Comparison of ENCODE assay signal across 13 mouse cellular contexts in genomic region chr1:156963871-156964585, GRCm38 (mm10). TPM values are rescaled to one million over a fixed set of nuclear protein-coding genes. Genes with fewer than 3 reads are reported as not detected.
DNase-seq lines count a peak whose midpoint lies in the region; ATAC-seq lines count a peak whose summit lies in the region.
"Had no signal": no experiment of that assay in that cellular context is flagged by ENCODE, and none has a peak within 500 bp of the region (broad histone marks: within the 10 kb centered on the region; RNA-seq: fewer than 3 reads in every experiment).

No protein-coding gene starts in this region.

- H3K27me3 ChIP-seq in midbrain, embryonic 14.5 days (ENCODE audit: control insufficient read depth, insufficient read depth, low read length), result no peaks in the 10 kb centered on the region
- no peaks in the 10 kb centered on the region for H3K27me3 ChIP-seq in midbrain, embryonic 10.5 days (ENCODE audit: low read depth, poor library complexity, severe bottlenecking)

- H3K4me2 ChIP-seq in midbrain, embryonic 14.5 days (ENCODE audit: low read length), result no peak overlapping the region

- DNase-seq in heart, adult 11 months, result peak; percentile 42
- DNase-seq in heart, adult 18-20 months, result no peak
- DNase-seq in midbrain, embryonic 14.5 days, result peak; percentile 46
- no peak for DNase-seq in midbrain, embryonic 10.5 days (ENCODE audit: low spot score)
- DNase-seq in testis, postnatal 10 days (ENCODE audit: low spot score), result peak; percentile 42
- DNase-seq in gastrocnemius, postnatal 4 days (ENCODE audit: low spot score in 2 of 2), result no peak
- DNase-seq in left cerebral cortex, adult 9 months (ENCODE audit: low spot score in 2 of 2), result no peak
- DNase-seq: adrenal gland, postnatal 10 days; gastrocnemius, postnatal 36 days; heart, postnatal 4 days; thymus, postnatal 36 days had no signal

- ATAC-seq in midbrain, embryonic 14.5 days (ENCODE audit: low FRiP score, low TSS enrichment), result no peak
- ATAC-seq in granulocyte monocyte progenitor cell, adult 5-6 weeks (replicated peaks; ENCODE audit: poor library complexity, severe bottlenecking), result peak; percentile 69
- ATAC-seq: CD4-positive, CD25-positive, alpha-beta regulatory T cell, adult 4 months had no signal

- 33% methylated on average over 7 of the region's 7 CpGs for WGBS in midbrain, embryonic 14.5 days
- WGBS in midbrain, embryonic 10.5 days, result 48% methylated on average over 7 of the region's 7 CpGs

- H3K36me3 ChIP-seq in midbrain, embryonic 14.5 days (ENCODE audit: control insufficient read depth, insufficient read depth, low read length), result no peaks in the 10 kb centered on the region
- no peaks in the 10 kb centered on the region for H3K36me3 ChIP-seq in midbrain, embryonic 10.5 days

- H3K27ac ChIP-seq in midbrain, embryonic 14.5 days (replicated peaks; ENCODE audit: low read depth, low read length), result no peak overlapping the region
- H3K27ac ChIP-seq in midbrain, embryonic 10.5 days (replicated peaks), result no peak overlapping the region

- H3K9me3 ChIP-seq in midbrain, embryonic 14.5 days (ENCODE audit: control insufficient read depth, low read length), result no peaks in the 10 kb centered on the region
- no peaks in the 10 kb centered on the region for H3K9me3 ChIP-seq in midbrain, embryonic 10.5 days (replicated peaks)

- H3K9ac ChIP-seq in midbrain, embryonic 14.5 days (replicated peaks; ENCODE audit: low read length), result no peak overlapping the region

- H3K4me1 ChIP-seq in midbrain, embryonic 14.5 days (ENCODE audit: control insufficient read depth, insufficient read depth, low read length), result 0 out of 2 replicates have a peak, but pooled peaks cover 4% of the 10 kb centered on the region
- H3K4me1 ChIP-seq in midbrain, embryonic 10.5 days, result no peaks in the 10 kb centered on the region

- H3K4me3 ChIP-seq in midbrain, embryonic 14.5 days (replicated peaks; ENCODE audit: low read depth, low read length), result no peak overlapping the region
- H3K4me3 ChIP-seq in midbrain, embryonic 10.5 days, result no peak overlapping the region

RNA-seq across cellular contexts. Expression of gene Ralgps2, which starts 24.6 kb away (rescaled TPM):
- 10 to 100 TPM in 1 of 2 experiments, 1 to 10 TPM in 1; 9.3 to 11.4 TPM for total RNA-seq in heart, adult 18-20 months (2021)
- polyA plus RNA-seq in midbrain, embryonic 14.5 days (2014; fragmentation: Nextera tagmentation; extraction: Ambion mirVana), result 122 and 132 TPM in 2 replicates
- 92.8 and 96.8 TPM in 2 replicates for polyA plus RNA-seq in midbrain, embryonic 10.5 days (2016; fragmentation: Nextera tagmentation; extraction: Ambion mirVana)
- total RNA-seq in granulocyte monocyte progenitor cell, adult 5-6 weeks (2014; fragmentation: Nextera tagmentation), result 12.5 and 20.4 TPM in 2 replicates
- 26.4 and 28.8 TPM in 2 replicates for total RNA-seq in granulocyte monocyte progenitor cell, adult 5-6 weeks (2017)
- 10 to 100 TPM; 36.3 to 37.7 TPM for total RNA-seq in gastrocnemius, postnatal 4 days (2021)

Comparison
In these comparisons a context has a peak if more than half of its experiments do, and no peak if none do; other contexts are left out.
1. DNase-seq: peak in heart, adult 11 months (single experiment), midbrain, embryonic 14.5 days (single experiment) and testis, postnatal 10 days (single experiment); none in heart, adult 18-20 months (0 of 2), midbrain, embryonic 10.5 days (single experiment), gastrocnemius, postnatal 4 days (0 of 2) and left cerebral cortex, adult 9 months (0 of 2).